Mouse (Mus musculus) midbrain, embryonic 12.5 days (tissue): ENCODE results near the gene Epha8. TPM values are rescaled to one million over a fixed set of nuclear protein-coding genes. Genes with fewer than 3 reads are reported as not detected.

Source experiments
- ATAC-seq: fragments of 200-750 bp; cut with Nextera tagmentation; 2 replicates; pipeline ENCODE4 v1.8.0; 2017; ENCODE audit warnings: low read depth, moderate TSS enrichment, moderate library complexity; ENCODE audit not compliant: low FRiP score
- H3K27ac ChIP-seq: fragments of 300-500 bp; sonication (generic); replicated peaks from 2 replicates; pipeline ENCODE4 v1.5.1; 2016; ENCODE audit warnings: mild to moderate bottlenecking
- H3K27me3 ChIP-seq: fragments of 300-500 bp; sonication (generic); 2 replicates; pipeline ENCODE4 v1.6.1; 2016; ENCODE audit warnings: mild to moderate bottlenecking
- H3K36me3 ChIP-seq: fragments of 300-500 bp; sonication (generic); 2 replicates; pipeline ENCODE4 v1.6.1; 2016
- H3K4me1 ChIP-seq: fragments of 300-500 bp; sonication (generic); 2 replicates; pipeline ENCODE4 v1.6.1; 2016
- H3K4me2 ChIP-seq: fragments of 300-500 bp; sonication (generic); replicated peaks from 2 replicates; pipeline ENCODE4 v1.6.1; 2016; ENCODE audit warnings: mild to moderate bottlenecking, moderate library complexity
- H3K4me3 ChIP-seq: fragments of 300-500 bp; sonication (generic); 2 replicates; pipeline ENCODE4 v1.5.1; 2016; ENCODE audit warnings: mild to moderate bottlenecking
- H3K9ac ChIP-seq: fragments of 300-500 bp; sonication (generic); replicated peaks from 2 replicates; pipeline ENCODE4 v1.6.1; 2016; ENCODE audit warnings: mild to moderate bottlenecking, moderate library complexity
- H3K9me3 ChIP-seq: fragments of 300-500 bp; sonication (generic); 2 replicates; pipeline ENCODE4 v1.6.1; 2016; ENCODE audit warnings: mild to moderate bottlenecking
- WGBS: fragments of 180-500 bp; shearing (Covaris S2); methylation state at CpG from one replicate; pipeline ENCODE4 v1.1.7; 2016; 5-methylcytosine and 5-hydroxymethylcytosine counted together
- polyA plus RNA-seq: library from polyadenylated mRNA; unstranded; fragments of >200 nt; fragmentation: Nextera tagmentation; extraction: Ambion mirVana; gene quantifications from 2 replicates; pipeline ENCODE4 v1.2.1, GENCODE M21; 2016

Epha8 gene
- polyA plus RNA-seq, 1 experiment from 2014 or later = 10.9 TPM

GRCm38 (mm10) chr4:136898084-136898598 lies 58.5 kb downstream of the Epha8 start:
- Histone ChIP-seq H3K4me2 (no peak overlapping the region), H3K9me3 (no peaks in the 10 kb centered on the region), H3K4me3 (no peak overlapping the region), H3K36me3 (no peaks in the 10 kb centered on the region), H3K27ac (0 out of 2 replicates have a peak overlapping the region, but pooled peaks have one; percentile 30), H3K4me1 (peaks cover 12% of the 10 kb centered on the region; the same call in 1 of the 2 replicates), H3K27me3 (peaks cover 74% of the 10 kb centered on the region), H3K9ac (no peak overlapping the region)
- WGBS = 69% methylated on average over 9 of the region's 9 CpGs
- ATAC-seq = no peak

GRCm38 (mm10) chr4:136896461-136896860 lies 60.2 kb downstream of the Epha8 start:
- no peak overlapping the region for H3K9ac ChIP-seq
- no peak for ATAC-seq
- H3K27me3 ChIP-seq = peaks cover 74% of the 10 kb centered on the region
- WGBS = 38% methylated on average over 10 of the region's 10 CpGs
- no peak overlapping the region for H3K4me3 ChIP-seq
- H3K27ac ChIP-seq = no peak overlapping the region
- H3K4me1 ChIP-seq = peaks cover 12% of the 10 kb centered on the region; the same call in 1 of the 2 replicates
- no peaks in the 10 kb centered on the region for H3K9me3 ChIP-seq
- H3K4me2 ChIP-seq = no peak overlapping the region; the same call in 1 of the 2 replicates
- no peaks in the 10 kb centered on the region for H3K36me3 ChIP-seq

- Histone ChIP-seq H3K9me3 (no peaks in the 10 kb centered on the region), H3K4me1 (peaks cover 12% of the 10 kb centered on the region; the same call in 1 of the 2 replicates), H3K36me3 (no peaks in the 10 kb centered on the region), H3K4me3 (no peak overlapping the region), H3K27ac (no peak overlapping the region), H3K4me2 (peak overlapping the region; percentile 20), H3K9ac (no peak overlapping the region; the same call in 1 of the 2 replicates), H3K27me3 (peaks cover 75% of the 10 kb centered on the region)
- 4% methylated on average over 15 of the region's 15 CpGs for WGBS
- no peak for ATAC-seq
These were observed 60.8 kb downstream of the Epha8 start for GRCm38 (mm10) chr4:136895861-136896260.

- Histone ChIP-seq H3K9me3 (no peaks in the 10 kb centered on the region), H3K36me3 (no peaks in the 10 kb centered on the region), H3K27me3 (peaks cover 83% of the 10 kb centered on the region), H3K4me2 (no peak overlapping the region), H3K4me1 (peaks cover 12% of the 10 kb centered on the region; the same call in 1 of the 2 replicates), H3K9ac (no peak overlapping the region), H3K27ac (no peak overlapping the region), H3K4me3 (no peak overlapping the region)
- 77% methylated on average over 4 of the region's 4 CpGs for WGBS
- ATAC-seq = no peak
These were observed 61.8 kb downstream of the Epha8 start for GRCm38 (mm10) chr4:136894821-136895220.

- no peak overlapping the region for H3K4me2 ChIP-seq
- peaks cover 12% of the 10 kb centered on the region; the same call in 1 of the 2 replicates for H3K4me1 ChIP-seq
- WGBS = 6% methylated on average over 9 of the region's 9 CpGs
- peaks cover 81% of the 10 kb centered on the region for H3K27me3 ChIP-seq
- H3K4me3 ChIP-seq = no peak overlapping the region
- H3K9ac ChIP-seq = no peak overlapping the region
- peak; percentile 56 for ATAC-seq
- no peak overlapping the region for H3K27ac ChIP-seq
- no peaks in the 10 kb centered on the region for H3K9me3 ChIP-seq
- no peaks in the 10 kb centered on the region for H3K36me3 ChIP-seq
These were observed 62.7 kb downstream of the Epha8 start for GRCm38 (mm10) chr4:136893691-136894543.

GRCm38 (mm10) chr4:136892811-136893210 lies 63.8 kb downstream of the Epha8 start, which contains the start of gene C1qc:
TSS of gene C1qc (minus strand) at chr4:136893065.
- peaks cover 71% of the 10 kb centered on the region for H3K27me3 ChIP-seq
- no peak within 1 kb of the TSS for H3K4me3 ChIP-seq
- H3K27ac ChIP-seq = no peak within 1 kb of the TSS
- no peak within 1 kb of the TSS for H3K9ac ChIP-seq
- H3K9me3 ChIP-seq = no peaks in the 10 kb centered on the region
- H3K4me2 ChIP-seq = no peak within 1 kb of the TSS
- WGBS = 70% methylated on average over 5 of the region's 5 CpGs
- ATAC-seq = no peak
- peaks cover 8% of the 10 kb centered on the region; the same call in 1 of the 2 replicates for H3K4me1 ChIP-seq
- no peaks in the 10 kb centered on the region for H3K36me3 ChIP-seq

GRCm38 (mm10) chr4:136892371-136892770 lies 64.2 kb downstream of the Epha8 start:
- H3K36me3 ChIP-seq = no peaks in the 10 kb centered on the region
- no peak overlapping the region for H3K27ac ChIP-seq
- no peak overlapping the region for H3K4me3 ChIP-seq
- H3K9me3 ChIP-seq = no peaks in the 10 kb centered on the region
- H3K4me1 ChIP-seq = peaks cover 8% of the 10 kb centered on the region; the same call in 1 of the 2 replicates
- H3K9ac ChIP-seq = no peak overlapping the region
- no peak overlapping the region for H3K4me2 ChIP-seq
- peaks cover 67% of the 10 kb centered on the region for H3K27me3 ChIP-seq
- 71% methylated on average over 7 of the region's 7 CpGs for WGBS
- ATAC-seq = no peak

- WGBS = 85% methylated on average over 4 of the region's 4 CpGs
- Histone ChIP-seq H3K27me3 (peaks cover 58% of the 10 kb centered on the region), H3K4me3 (no peak overlapping the region), H3K4me2 (no peak overlapping the region), H3K9me3 (no peaks in the 10 kb centered on the region), H3K27ac (no peak overlapping the region), H3K36me3 (no peaks in the 10 kb centered on the region), H3K4me1 (peaks cover 12% of the 10 kb centered on the region), H3K9ac (no peak overlapping the region)
- no peak for ATAC-seq
These were observed 65.5 kb downstream of the Epha8 start for GRCm38 (mm10) chr4:136891115-136891514.

- H3K4me1 ChIP-seq = peaks cover 10% of the 10 kb centered on the region; the same call in 1 of the 2 replicates
- H3K4me2 ChIP-seq = no peak overlapping the region
- H3K27me3 ChIP-seq = peaks cover 49% of the 10 kb centered on the region
- ATAC-seq = no peak
- H3K9ac ChIP-seq = no peak overlapping the region
- WGBS = 93% methylated on average over 15 of the region's 15 CpGs
- no peak overlapping the region for H3K4me3 ChIP-seq
- H3K27ac ChIP-seq = no peak overlapping the region
- H3K36me3 ChIP-seq = no peaks in the 10 kb centered on the region
- H3K9me3 ChIP-seq = no peaks in the 10 kb centered on the region
These were observed 66.6 kb downstream of the Epha8 start for GRCm38 (mm10) chr4:136889981-136890380.

GRCm38 (mm10) chr4:136887714-136888113 lies 68.9 kb downstream of the Epha8 start:
- no peak overlapping the region for H3K4me3 ChIP-seq
- no peak overlapping the region for H3K9ac ChIP-seq
- H3K9me3 ChIP-seq = no peaks in the 10 kb centered on the region
- peaks cover 10% of the 10 kb centered on the region; the same call in 1 of the 2 replicates for H3K4me1 ChIP-seq
- 77% methylated on average over 5 of the region's 5 CpGs for WGBS
- no peak overlapping the region for H3K27ac ChIP-seq
- H3K36me3 ChIP-seq = no peaks in the 10 kb centered on the region
- no peak for ATAC-seq
- H3K4me2 ChIP-seq = no peak overlapping the region
- peaks cover 29% of the 10 kb centered on the region for H3K27me3 ChIP-seq

- H3K27ac ChIP-seq = peak within 1 kb of the TSS; percentile 42; the same call in 1 of the 2 replicates
- H3K4me2 ChIP-seq = no peak within 1 kb of the TSS
- peaks cover 10% of the 10 kb centered on the region; the same call in 1 of the 2 replicates for H3K4me1 ChIP-seq
- H3K9ac ChIP-seq = no peak within 1 kb of the TSS
- no peaks in the 10 kb centered on the region for H3K9me3 ChIP-seq
- ATAC-seq = no peak
- WGBS = 74% methylated on average over 7 of the region's 7 CpGs
- H3K27me3 ChIP-seq = peaks cover 16% of the 10 kb centered on the region; the same call in 1 of the 2 replicates
- H3K4me3 ChIP-seq = no peak within 1 kb of the TSS
- H3K36me3 ChIP-seq = no peaks in the 10 kb centered on the region
These were observed 70.5 kb downstream of the Epha8 start, which contains the start of gene C1qb for GRCm38 (mm10) chr4:136886101-136886500. TSS of gene C1qb (minus strand) at chr4:136886187.
